Mouse (Mus musculus): Measurements from ENCODE around the gene Gm44973. TPM values are rescaled to one million over a fixed set of nuclear protein-coding genes. Genes with fewer than 3 reads are reported as not detected.
A peak's percentile ranks its signal among the peaks of the same experiment; 100 is the strongest.

Gm44973 gene
- 2.6 and 2.7 TPM in 2 replicates for polyA plus RNA-seq (2014; fragmentation: Nextera tagmentation; extraction: Ambion mirVana)

- H3K4me2 ChIP-seq (ENCODE audit: low read depth, low read length) = peak within 1 kb of the TSS; percentile 46
- H3K4me3 ChIP-seq (ENCODE audit: low read depth, low read length) = peak within 1 kb of the TSS; percentile 58
- H3K9ac ChIP-seq (replicated peaks; ENCODE audit: low read depth, low read length) = peak within 1 kb of the TSS; percentile 70
- under 1% methylated on average over 41 of the region's 76 CpGs for WGBS
- ATAC-seq (ENCODE audit: low read depth) = peak; percentile 77
- peak within 1 kb of the TSS; percentile 98 for H3K27ac ChIP-seq (ENCODE audit: low read depth, low read length)
- no peaks in the 10 kb centered on the region for H3K4me1 ChIP-seq (ENCODE audit: control insufficient read depth, insufficient read depth, low read length)
- peaks cover 16% of the 10 kb centered on the region for H3K36me3 ChIP-seq (ENCODE audit: control insufficient read depth, insufficient read depth, low read length)
- H3K9me3 ChIP-seq (ENCODE audit: control insufficient read depth, low read length) = no peaks in the 10 kb centered on the region
- no peaks in the 10 kb centered on the region for H3K27me3 ChIP-seq (ENCODE audit: control insufficient read depth, insufficient read depth, low read length)
Measured at GRCm38 (mm10) chr7:5015118-5016001, at the start of gene Gm44973. TSS of gene Gm44973 (plus strand) at chr7:5015496.

DNA sequence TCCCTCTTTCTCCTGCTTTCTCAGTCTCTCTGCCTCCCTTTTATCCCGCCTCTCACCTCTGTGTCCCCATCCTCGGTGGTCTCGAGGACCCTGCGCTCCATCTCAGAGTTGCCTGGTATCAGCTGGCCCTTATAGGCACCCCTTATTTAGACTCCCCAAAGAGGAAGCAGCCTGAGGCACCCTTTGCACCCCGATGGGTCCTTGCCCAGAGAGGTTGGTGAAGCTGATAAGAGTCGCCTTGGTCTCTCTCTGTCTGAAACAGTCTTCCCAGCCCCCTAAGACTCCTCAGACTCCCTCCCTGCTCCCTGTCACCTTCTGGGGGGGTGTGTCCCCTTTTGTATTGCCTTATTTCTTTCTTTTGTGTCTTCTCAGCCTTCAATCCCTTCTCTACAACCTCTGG is 44.2 kb upstream of the Gm44973 start, which contains the start of gene Sbk3:
Sbk3 (minus strand) TSS at position 101 of the 400 bp plus-strand sequence.
- no peak within 1 kb of the TSS for H3K27ac ChIP-seq (ENCODE audit: low read depth, low read length)
- H3K27me3 ChIP-seq (ENCODE audit: control insufficient read depth, insufficient read depth, low read length) = no peaks in the 10 kb centered on the region
- no peak within 1 kb of the TSS for H3K4me3 ChIP-seq (ENCODE audit: low read depth, low read length)
- WGBS = 51% methylated on average over 6 of the region's 6 CpGs
- no peaks in the 10 kb centered on the region for H3K4me1 ChIP-seq (ENCODE audit: control insufficient read depth, insufficient read depth, low read length)
- H3K9me3 ChIP-seq (ENCODE audit: control insufficient read depth, low read length) = no peaks in the 10 kb centered on the region
- no peak within 1 kb of the TSS for H3K4me2 ChIP-seq (ENCODE audit: low read depth, low read length)
- ATAC-seq (ENCODE audit: low read depth) = no peak
- H3K9ac ChIP-seq (replicated peaks; ENCODE audit: low read depth, low read length) = no peak within 1 kb of the TSS
- H3K36me3 ChIP-seq (ENCODE audit: control insufficient read depth, insufficient read depth, low read length) = no peaks in the 10 kb centered on the region

DNA sequence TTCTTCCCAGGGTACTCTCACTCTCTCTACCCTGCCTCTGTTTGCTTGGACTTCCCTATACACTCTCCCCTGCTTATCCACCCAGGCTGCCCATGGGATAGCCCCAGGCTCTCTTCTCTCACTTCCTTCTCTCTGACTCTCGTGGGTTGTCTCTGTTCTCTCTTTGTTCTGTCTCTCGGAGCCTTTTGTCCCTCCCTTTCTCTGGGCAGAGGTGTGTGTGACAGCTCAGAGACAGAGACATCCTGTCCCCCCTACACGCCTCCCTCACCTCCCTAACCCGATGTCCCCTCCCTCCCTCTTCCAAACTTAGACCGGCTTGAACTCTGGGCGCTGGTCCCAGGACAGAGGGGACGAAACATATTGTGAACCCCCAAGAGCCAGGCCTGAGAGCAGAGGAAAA is 43.6 kb upstream of the Gm44973 start:
- H3K27me3 ChIP-seq (ENCODE audit: control insufficient read depth, insufficient read depth, low read length) = no peaks in the 10 kb centered on the region
- H3K27ac ChIP-seq (ENCODE audit: low read depth, low read length) = no peak overlapping the region
- no peaks in the 10 kb centered on the region for H3K36me3 ChIP-seq (ENCODE audit: control insufficient read depth, insufficient read depth, low read length)
- no peak overlapping the region for H3K4me2 ChIP-seq (ENCODE audit: low read depth, low read length)
- no peaks in the 10 kb centered on the region for H3K9me3 ChIP-seq (ENCODE audit: control insufficient read depth, low read length)
- 43% methylated on average over 7 of the region's 7 CpGs for WGBS
- no peak for ATAC-seq (ENCODE audit: low read depth)
- no peak overlapping the region for H3K9ac ChIP-seq (replicated peaks; ENCODE audit: low read depth, low read length)
- no peak overlapping the region for H3K4me3 ChIP-seq (ENCODE audit: low read depth, low read length)
- no peaks in the 10 kb centered on the region for H3K4me1 ChIP-seq (ENCODE audit: control insufficient read depth, insufficient read depth, low read length)

DNA sequence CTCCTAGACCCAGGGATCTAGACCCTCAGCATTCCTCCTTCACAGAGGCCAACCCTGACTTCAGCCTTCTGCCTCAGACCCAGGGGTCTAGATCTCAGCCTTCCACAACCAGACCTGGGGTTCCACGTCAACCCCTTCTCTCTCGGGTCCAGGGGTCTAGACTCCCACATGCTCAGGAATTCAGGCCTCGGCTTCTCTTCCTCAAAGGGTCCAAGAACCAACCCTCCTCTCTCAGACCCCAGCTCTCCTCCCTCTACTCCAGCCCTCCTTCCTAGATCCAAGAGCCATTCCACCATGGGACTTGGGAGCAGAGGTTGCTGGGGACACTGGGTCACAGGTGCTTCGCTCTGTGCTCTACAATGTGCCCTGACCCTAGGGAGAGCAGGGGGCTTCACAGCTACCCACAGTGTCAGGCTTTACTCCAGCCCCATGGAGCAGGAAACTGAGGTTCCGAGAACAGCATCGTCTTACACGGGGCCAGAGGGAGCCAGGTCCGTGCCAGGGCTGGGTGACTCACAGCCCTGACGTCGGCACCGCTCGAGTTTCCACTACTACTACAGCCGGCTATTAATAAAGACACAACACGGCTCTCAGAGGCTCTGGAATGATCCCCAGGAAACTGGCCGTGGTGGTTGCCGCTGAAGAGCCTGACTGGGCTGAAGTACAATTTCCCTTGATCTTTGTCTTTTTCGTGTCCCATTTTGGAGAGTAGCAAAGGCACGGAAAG is 42.8 kb upstream of the Gm44973 start:
- no peak overlapping the region for H3K4me2 ChIP-seq (ENCODE audit: low read depth, low read length)
- H3K9me3 ChIP-seq (ENCODE audit: control insufficient read depth, low read length) = no peaks in the 10 kb centered on the region
- ATAC-seq (ENCODE audit: low read depth) = no peak
- H3K4me1 ChIP-seq (ENCODE audit: control insufficient read depth, insufficient read depth, low read length) = no peaks in the 10 kb centered on the region
- no peak overlapping the region for H3K4me3 ChIP-seq (ENCODE audit: low read depth, low read length)
- H3K9ac ChIP-seq (replicated peaks; ENCODE audit: low read depth, low read length) = no peak overlapping the region
- H3K27me3 ChIP-seq (ENCODE audit: control insufficient read depth, insufficient read depth, low read length) = no peaks in the 10 kb centered on the region
- H3K36me3 ChIP-seq (ENCODE audit: control insufficient read depth, insufficient read depth, low read length) = no peaks in the 10 kb centered on the region
- no peak overlapping the region for H3K27ac ChIP-seq (ENCODE audit: low read depth, low read length)
- 80% methylated on average over 18 of the region's 18 CpGs for WGBS

DNA sequence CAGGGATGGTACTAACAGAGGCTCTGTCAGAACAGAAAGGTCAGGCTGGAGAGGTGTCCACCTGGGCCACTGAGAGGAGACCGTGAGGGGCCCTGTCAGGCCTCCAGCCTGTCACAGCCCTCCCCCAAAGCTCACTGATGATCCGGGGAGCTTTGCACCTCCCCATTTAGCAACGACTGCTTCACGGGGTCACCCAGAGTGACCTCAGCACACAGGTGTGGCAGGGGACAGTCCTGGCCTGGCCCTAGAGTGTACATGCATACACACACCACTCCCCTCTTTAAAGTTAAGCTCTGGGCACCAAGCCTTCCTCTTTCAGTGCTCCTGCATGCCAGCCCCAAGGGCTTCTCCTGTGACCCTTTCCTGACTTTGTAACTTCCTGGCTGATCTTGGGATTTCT is 39.8 kb upstream of the Gm44973 start:
- Histone ChIP-seq H3K27ac (ENCODE audit: low read depth, low read length) (no peak overlapping the region), H3K27me3 (ENCODE audit: control insufficient read depth, insufficient read depth, low read length) (no peaks in the 10 kb centered on the region), H3K9me3 (ENCODE audit: control insufficient read depth, low read length) (no peaks in the 10 kb centered on the region), H3K4me2 (ENCODE audit: low read depth, low read length) (no peak overlapping the region), H3K9ac (replicated peaks; ENCODE audit: low read depth, low read length) (no peak overlapping the region), H3K4me1 (ENCODE audit: control insufficient read depth, insufficient read depth, low read length) (no peaks in the 10 kb centered on the region), H3K4me3 (ENCODE audit: low read depth, low read length) (no peak overlapping the region), H3K36me3 (ENCODE audit: control insufficient read depth, insufficient read depth, low read length) (no peaks in the 10 kb centered on the region)
- no peak for ATAC-seq (ENCODE audit: low read depth)
- whole genome bisulfite sequencing = 72% methylated on average over 4 of the region's 4 CpGs

GRCm38 (mm10) chr7:4976832-4977231 is 38.5 kb upstream of the Gm44973 start:
- H3K27me3 ChIP-seq (ENCODE audit: control insufficient read depth, insufficient read depth, low read length) = no peaks in the 10 kb centered on the region
- no peak for ATAC-seq (ENCODE audit: low read depth)
- H3K9me3 ChIP-seq (ENCODE audit: control insufficient read depth, low read length) = no peaks in the 10 kb centered on the region
- WGBS = 89% methylated on average over 7 of the region's 7 CpGs
- no peak overlapping the region for H3K4me3 ChIP-seq (ENCODE audit: low read depth, low read length)
- H3K4me1 ChIP-seq (ENCODE audit: control insufficient read depth, insufficient read depth, low read length) = no peaks in the 10 kb centered on the region
- H3K4me2 ChIP-seq (ENCODE audit: low read depth, low read length) = no peak overlapping the region
- H3K27ac ChIP-seq (ENCODE audit: low read depth, low read length) = no peak overlapping the region
- H3K9ac ChIP-seq (replicated peaks; ENCODE audit: low read depth, low read length) = no peak overlapping the region
- no peaks in the 10 kb centered on the region for H3K36me3 ChIP-seq (ENCODE audit: control insufficient read depth, insufficient read depth, low read length)

GRCm38 (mm10) chr7:4988250-4988649 is 27.0 kb upstream of the Gm44973 start:
- no peaks in the 10 kb centered on the region; the same call in 1 of the 2 replicates for H3K9me3 ChIP-seq (ENCODE audit: control insufficient read depth, low read length)
- peaks cover 6% of the 10 kb centered on the region for H3K36me3 ChIP-seq (ENCODE audit: control insufficient read depth, insufficient read depth, low read length)
- peaks cover 4% of the 10 kb centered on the region; the same call in 1 of the 2 replicates for H3K4me1 ChIP-seq (ENCODE audit: control insufficient read depth, insufficient read depth, low read length)
- no peak overlapping the region for H3K9ac ChIP-seq (replicated peaks; ENCODE audit: low read depth, low read length)
- no peaks in the 10 kb centered on the region for H3K27me3 ChIP-seq (ENCODE audit: control insufficient read depth, insufficient read depth, low read length)
- no peak overlapping the region for H3K4me3 ChIP-seq (ENCODE audit: low read depth, low read length)
- H3K27ac ChIP-seq (ENCODE audit: low read depth, low read length) = no peak overlapping the region
- H3K4me2 ChIP-seq (ENCODE audit: low read depth, low read length) = no peak overlapping the region
- WGBS = 79% methylated on average over 2 of the region's 2 CpGs
- no peak for ATAC-seq (ENCODE audit: low read depth)

DNA sequence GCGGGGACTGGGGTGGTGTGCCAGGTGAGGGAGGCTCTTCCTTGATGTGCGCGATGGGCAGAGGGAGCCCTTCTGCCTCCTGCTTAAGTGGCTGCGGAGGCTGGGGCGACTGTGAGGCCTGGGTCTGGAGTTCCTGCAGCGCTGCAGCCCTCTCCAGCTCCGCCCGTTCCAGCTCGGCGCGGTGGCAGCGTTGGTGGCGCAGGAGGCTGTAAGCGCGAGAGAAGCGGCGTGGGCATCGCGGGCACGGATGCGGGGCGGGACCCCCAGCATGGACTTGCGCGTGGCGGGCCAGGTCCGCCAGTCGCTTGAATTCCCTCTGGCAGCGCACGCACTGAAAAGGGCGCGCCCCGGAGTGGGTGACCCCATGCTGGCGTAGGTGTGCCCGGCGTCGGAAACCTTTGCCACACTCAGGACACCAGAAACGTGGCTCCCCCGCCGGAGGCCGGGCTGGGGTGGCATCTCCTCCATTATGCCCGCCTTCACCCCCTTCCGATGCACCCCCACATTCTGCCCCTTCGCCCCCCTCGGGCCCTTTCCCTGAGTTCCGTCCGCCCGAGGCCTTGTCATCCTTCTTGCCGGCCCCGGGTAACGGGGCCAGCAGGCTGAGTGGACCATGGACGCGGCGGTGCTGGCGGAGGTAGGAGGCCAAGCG is 21.8 kb upstream of the Gm44973 start:
- WGBS = 30% methylated on average over 52 of the region's 55 CpGs
- ATAC-seq (ENCODE audit: low read depth) = no peak
- Histone ChIP-seq H3K9me3 (ENCODE audit: control insufficient read depth, low read length) (no peaks in the 10 kb centered on the region; the same call in 1 of the 2 replicates), H3K4me2 (ENCODE audit: low read depth, low read length) (peak overlapping the region; percentile 69), H3K9ac (replicated peaks; ENCODE audit: low read depth, low read length) (peak overlapping the region; percentile 25; the same call in 1 of the 2 replicates), H3K4me1 (ENCODE audit: control insufficient read depth, insufficient read depth, low read length) (peaks cover 26% of the 10 kb centered on the region), H3K27me3 (ENCODE audit: control insufficient read depth, insufficient read depth, low read length) (no peaks in the 10 kb centered on the region), H3K27ac (ENCODE audit: low read depth, low read length) (no peak overlapping the region), H3K4me3 (ENCODE audit: low read depth, low read length) (peak overlapping the region; percentile 69; the same call in 1 of the 2 replicates), H3K36me3 (ENCODE audit: control insufficient read depth, insufficient read depth, low read length) (peaks cover 14% of the 10 kb centered on the region)

All from neural tube, embryonic 14.5 days (tissue).